In genomic region chr1:57849916-57850315, GRCm38 (mm10) we compare ENCODE assay signal across 11 mouse cellular contexts.
A peak's percentile ranks its signal among the peaks of the same experiment; 100 is the strongest.
DNase-seq lines count a peak whose midpoint lies in the region; ATAC-seq and TF ChIP-seq lines count a peak whose summit lies in the region.
"Had no signal": no experiment of that assay in that cellular context is flagged by ENCODE, and none has a peak within 500 bp of the region (broad histone marks: within the 10 kb centered on the region; RNA-seq: fewer than 3 reads in every experiment).

No protein-coding gene starts in this region.

- DNase-seq in kidney, adult 2 months, result peak; percentile 82
- no peak for DNase-seq in kidney, adult 18-20 months
- peak; percentile 78 for DNase-seq in adipocyte (ENCODE audit: low spot score)
- no peak for DNase-seq in layer of hippocampus, adult 18-20 months (ENCODE audit: low spot score in 2 of 2)
- no peak for DNase-seq in thymus, postnatal 14 days
- DNase-seq: cerebellum, adult 9-10 months had no signal

- H3K27ac ChIP-seq in kidney, adult 2 months (ENCODE audit: insufficient read depth, low read depth, low read length), result 0 out of 2 replicates have a peak overlapping the region, but pooled peaks have one; percentile 75
- H3K27ac ChIP-seq in heart, embryonic 13.5 days (replicated peaks), result no peak overlapping the region
- H3K27ac ChIP-seq in lung, embryonic 16.5 days (ENCODE audit: low read length), result no peak overlapping the region
- H3K27ac ChIP-seq: forebrain, embryonic 12.5 days; liver, embryonic 14.5 days had no signal

- H3K27me3 ChIP-seq in kidney, adult 2 months (replicated peaks; ENCODE audit: control insufficient read depth, insufficient read depth, low read length), result no peaks in the 10 kb centered on the region
- H3K27me3 ChIP-seq in heart, embryonic 13.5 days (replicated peaks), result no peaks in the 10 kb centered on the region
- no peaks in the 10 kb centered on the region for H3K27me3 ChIP-seq in lung, embryonic 16.5 days (ENCODE audit: control insufficient read depth, insufficient read depth, low read depth, low read length)

- no peaks in the 10 kb centered on the region for H3K9me3 ChIP-seq in heart, embryonic 13.5 days
- H3K9me3 ChIP-seq in lung, embryonic 16.5 days (ENCODE audit: control insufficient read depth, low read length), result no peaks in the 10 kb centered on the region
- H3K9me3 ChIP-seq: forebrain, embryonic 12.5 days had no signal

- H3K9ac ChIP-seq in heart, embryonic 13.5 days, result peak overlapping the region; percentile 40; the same call in 1 of the 2 replicates
- H3K9ac ChIP-seq in lung, embryonic 16.5 days (ENCODE audit: low read length), result no peak overlapping the region
- H3K9ac ChIP-seq: forebrain, embryonic 12.5 days; liver, embryonic 14.5 days had no signal

- H3K4me2 ChIP-seq in heart, embryonic 13.5 days, result peak overlapping the region; percentile 31
- H3K4me2 ChIP-seq in lung, embryonic 16.5 days (ENCODE audit: low read depth, low read length), result peak overlapping the region; percentile 27; the same call in 1 of the 2 replicates
- H3K4me2 ChIP-seq: forebrain, embryonic 12.5 days had no signal

- 44% methylated on average over 3 of the region's 3 CpGs for WGBS in kidney, adult 2 months
- 54% methylated on average over 3 of the region's 3 CpGs for WGBS in heart, embryonic 13.5 days
- 47% methylated on average over 3 of the region's 3 CpGs for WGBS in lung, embryonic 16.5 days

- H3K4me3 ChIP-seq in kidney, adult 2 months (ENCODE audit: insufficient read depth, low read depth, low read length), result 0 out of 2 replicates have a peak overlapping the region, but pooled peaks have one; percentile 4
- H3K4me3 ChIP-seq in heart, embryonic 13.5 days, result no peak overlapping the region
- no peak overlapping the region for H3K4me3 ChIP-seq in lung, embryonic 16.5 days (ENCODE audit: low read length)
- H3K4me3 ChIP-seq: forebrain, embryonic 12.5 days had no signal

- no peak for TF ChIP-seq POLR2A in kidney, adult 2 months (IDR thresholded peaks at IDR 0.05; ENCODE audit: low read depth, low read length)

- ATAC-seq in heart, embryonic 13.5 days (ENCODE audit: extremely low read depth, insufficient number of reproducible peaks, low FRiP score, low TSS enrichment), result no peak
- peak; percentile 26; the same call in 1 of the 2 replicates for ATAC-seq in lung, embryonic 16.5 days (ENCODE audit: low read depth)
- no peak for ATAC-seq in megakaryocyte progenitor cell, adult 5-6 weeks (replicated peaks; ENCODE audit: poor library complexity)

- no peaks in the 10 kb centered on the region for H3K36me3 ChIP-seq in kidney, adult 2 months (ENCODE audit: control insufficient read depth, insufficient read depth, low read length)
- no peaks in the 10 kb centered on the region for H3K36me3 ChIP-seq in heart, embryonic 13.5 days
- no peaks in the 10 kb centered on the region for H3K36me3 ChIP-seq in lung, embryonic 16.5 days (ENCODE audit: control insufficient read depth, insufficient read depth, low read length)
- H3K36me3 ChIP-seq: forebrain, embryonic 12.5 days had no signal

- TF ChIP-seq CTCF in kidney, adult 2 months (conservative IDR thresholded peaks at IDR 0.05; ENCODE audit: insufficient read depth, insufficient read length, low read depth, low read length), result no peak

- peaks cover 4% of the 10 kb centered on the region; the same call in 1 of the 2 replicates for H3K4me1 ChIP-seq in kidney, adult 2 months (ENCODE audit: control insufficient read depth, insufficient read depth, low read length)
- peaks cover 40% of the 10 kb centered on the region for H3K4me1 ChIP-seq in heart, embryonic 13.5 days
- peaks cover 39% of the 10 kb centered on the region for H3K4me1 ChIP-seq in lung, embryonic 16.5 days (replicated peaks; ENCODE audit: control insufficient read depth, insufficient read depth, low read length)

Comparison
In these comparisons a context has a peak if more than half of its experiments do, and no peak if none do; other contexts are left out.
1. DNase-seq: peak in kidney, adult 2 months (single experiment) and adipocyte (single experiment); none in kidney, adult 18-20 months (single experiment), layer of hippocampus, adult 18-20 months (0 of 2) and thymus, postnatal 14 days (single experiment).